Mouse (Mus musculus): ENCODE measurements around the gene Ctc1. TPM values are rescaled to one million over a fixed set of nuclear protein-coding genes. Genes with fewer than 3 reads are reported as not detected.
"Not testable (repeated sequence)": the region's sequence is repeated elsewhere in the genome, so short reads cannot be mapped to it uniquely, and the experiment has no call there.

Gene Ctc1
- polyA plus RNA-seq (2014; fragmentation: Nextera tagmentation; extraction: Ambion mirVana) = 51.8 and 59.3 TPM in 2 replicates

- H3K36me3 ChIP-seq (ENCODE audit: control insufficient read depth, insufficient read depth, low read length) = no peaks in the 10 kb centered on the region
- H3K4me1 ChIP-seq (ENCODE audit: control insufficient read depth, insufficient read depth, low read length) = peaks cover 10% of the 10 kb centered on the region
- peak within 1 kb of the TSS; percentile 60 for H3K4me3 ChIP-seq (ENCODE audit: low read depth, low read length)
- peak within 1 kb of the TSS; percentile 85 for H3K27ac ChIP-seq (ENCODE audit: low read depth, low read length)
- H3K9ac ChIP-seq (replicated peaks; ENCODE audit: low read depth, low read length) = peak within 1 kb of the TSS; percentile 83
- WGBS = 6% methylated on average over 38 of the region's 38 CpGs
- no peaks in the 10 kb centered on the region for H3K27me3 ChIP-seq (ENCODE audit: control insufficient read depth, insufficient read depth, low read length)
- no peaks in the 10 kb centered on the region for H3K9me3 ChIP-seq (ENCODE audit: control insufficient read depth, low read length)
- ATAC-seq (ENCODE audit: low read depth) = peak; percentile 96
- peak within 1 kb of the TSS; percentile 67 for H3K4me2 ChIP-seq (ENCODE audit: low read depth, low read length)
Observed at GRCm38 (mm10) chr11:69015644-69016441, at the start of gene Ctc1. Ctc1 (plus strand) TSS chr11:69015911.

- 69% methylated on average over 1 of the region's 1 CpGs for WGBS
Observed at GRCm38 (mm10) chr11:68966554-68966953, 49.2 kb upstream of the Ctc1 start.

GRCm38 (mm10) chr11:68967337-68968282 lies 48.1 kb upstream of the Ctc1 start, which contains the start of gene Slc25a35:
Slc25a35 (plus strand) TSS chr11:68968131.
- Histone ChIP-seq H3K36me3 (ENCODE audit: control insufficient read depth, insufficient read depth, low read length) (no peaks in the 10 kb centered on the region), H3K4me3 (ENCODE audit: low read depth, low read length) (peak within 1 kb of the TSS; percentile 59), H3K9me3 (ENCODE audit: control insufficient read depth, low read length) (no peaks in the 10 kb centered on the region), H3K9ac (replicated peaks; ENCODE audit: low read depth, low read length) (peak within 1 kb of the TSS; percentile 67), H3K4me2 (ENCODE audit: low read depth, low read length) (peak within 1 kb of the TSS; percentile 88), H3K27me3 (ENCODE audit: control insufficient read depth, insufficient read depth, low read length) (no peaks in the 10 kb centered on the region), H3K4me1 (ENCODE audit: control insufficient read depth, insufficient read depth, low read length) (peaks cover 6% of the 10 kb centered on the region; the same call in 1 of the 2 replicates), H3K27ac (ENCODE audit: low read depth, low read length) (no peak within 1 kb of the TSS)
- WGBS = under 1% methylated on average over 50 of the region's 50 CpGs
- ATAC-seq (ENCODE audit: low read depth) = peak; percentile 98

More at GRCm38 (mm10) chr11:68966554-68966953, 49.2 kb upstream of the Ctc1 start:
- Histone ChIP-seq H3K9me3 (ENCODE audit: control insufficient read depth, low read length) (no peaks in the 10 kb centered on the region), H3K9ac (replicated peaks; ENCODE audit: low read depth, low read length) (no peak overlapping the region), H3K4me1 (ENCODE audit: control insufficient read depth, insufficient read depth, low read length) (peaks cover 6% of the 10 kb centered on the region; the same call in 1 of the 2 replicates), H3K36me3 (ENCODE audit: control insufficient read depth, insufficient read depth, low read length) (no peaks in the 10 kb centered on the region), H3K27me3 (ENCODE audit: control insufficient read depth, insufficient read depth, low read length) (no peaks in the 10 kb centered on the region), H3K4me3 (ENCODE audit: low read depth, low read length) (peak overlapping the region; percentile 59; the same call in 1 of the 2 replicates), H3K27ac (ENCODE audit: low read depth, low read length) (no peak overlapping the region), H3K4me2 (ENCODE audit: low read depth, low read length) (no peak overlapping the region)
- no peak for ATAC-seq (ENCODE audit: low read depth)

GRCm38 (mm10) chr11:68968752-68969151 lies 47.0 kb upstream of the Ctc1 start:
- no peak for ATAC-seq (ENCODE audit: low read depth)
- no peak overlapping the region for H3K27ac ChIP-seq (ENCODE audit: low read depth, low read length)
- no peaks in the 10 kb centered on the region for H3K27me3 ChIP-seq (ENCODE audit: control insufficient read depth, insufficient read depth, low read length)
- H3K4me2 ChIP-seq (ENCODE audit: low read depth, low read length) = peak overlapping the region; percentile 88; the same call in 1 of the 2 replicates
- no peaks in the 10 kb centered on the region for H3K9me3 ChIP-seq (ENCODE audit: control insufficient read depth, low read length)
- H3K4me3 ChIP-seq (ENCODE audit: low read depth, low read length) = no peak overlapping the region
- H3K4me1 ChIP-seq (ENCODE audit: control insufficient read depth, insufficient read depth, low read length) = peaks cover 6% of the 10 kb centered on the region; the same call in 1 of the 2 replicates
- H3K36me3 ChIP-seq (ENCODE audit: control insufficient read depth, insufficient read depth, low read length) = no peaks in the 10 kb centered on the region
- no peak overlapping the region for H3K9ac ChIP-seq (replicated peaks; ENCODE audit: low read depth, low read length)
- 86% methylated on average over 11 of the region's 11 CpGs for WGBS

DNA sequence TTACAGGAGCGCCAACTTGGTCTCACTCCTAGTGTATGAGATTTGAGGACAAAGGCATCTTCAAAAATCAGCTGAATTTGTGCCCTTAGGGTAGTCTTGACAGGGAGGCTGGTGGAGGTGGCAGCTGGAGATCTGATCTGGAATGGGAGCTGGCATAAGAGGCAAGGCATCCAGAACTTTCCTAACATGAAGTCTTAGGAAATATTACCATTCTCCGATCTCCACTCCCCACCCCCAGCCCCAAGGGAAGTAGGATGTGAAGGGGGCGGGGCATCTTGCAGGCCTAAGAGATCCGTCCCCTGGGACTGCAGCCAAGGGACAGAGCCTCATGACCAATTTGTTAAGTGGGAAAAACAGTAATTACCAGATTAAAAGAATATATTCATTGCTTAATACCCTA lies 45.5 kb upstream of the Ctc1 start:
- H3K27ac ChIP-seq (ENCODE audit: low read depth, low read length) = no peak overlapping the region
- ATAC-seq (ENCODE audit: low read depth) = no peak
- H3K4me2 ChIP-seq (ENCODE audit: low read depth, low read length) = no peak overlapping the region
- peaks cover 10% of the 10 kb centered on the region; the same call in 1 of the 2 replicates for H3K4me1 ChIP-seq (ENCODE audit: control insufficient read depth, insufficient read depth, low read length)
- no peaks in the 10 kb centered on the region for H3K9me3 ChIP-seq (ENCODE audit: control insufficient read depth, low read length)
- no peaks in the 10 kb centered on the region for H3K36me3 ChIP-seq (ENCODE audit: control insufficient read depth, insufficient read depth, low read length)
- H3K4me3 ChIP-seq (ENCODE audit: low read depth, low read length) = no peak overlapping the region
- no peaks in the 10 kb centered on the region for H3K27me3 ChIP-seq (ENCODE audit: control insufficient read depth, insufficient read depth, low read length)
- no peak overlapping the region for H3K9ac ChIP-seq (replicated peaks; ENCODE audit: low read depth, low read length)
- WGBS = 75% methylated on average over 4 of the region's 4 CpGs

DNA sequence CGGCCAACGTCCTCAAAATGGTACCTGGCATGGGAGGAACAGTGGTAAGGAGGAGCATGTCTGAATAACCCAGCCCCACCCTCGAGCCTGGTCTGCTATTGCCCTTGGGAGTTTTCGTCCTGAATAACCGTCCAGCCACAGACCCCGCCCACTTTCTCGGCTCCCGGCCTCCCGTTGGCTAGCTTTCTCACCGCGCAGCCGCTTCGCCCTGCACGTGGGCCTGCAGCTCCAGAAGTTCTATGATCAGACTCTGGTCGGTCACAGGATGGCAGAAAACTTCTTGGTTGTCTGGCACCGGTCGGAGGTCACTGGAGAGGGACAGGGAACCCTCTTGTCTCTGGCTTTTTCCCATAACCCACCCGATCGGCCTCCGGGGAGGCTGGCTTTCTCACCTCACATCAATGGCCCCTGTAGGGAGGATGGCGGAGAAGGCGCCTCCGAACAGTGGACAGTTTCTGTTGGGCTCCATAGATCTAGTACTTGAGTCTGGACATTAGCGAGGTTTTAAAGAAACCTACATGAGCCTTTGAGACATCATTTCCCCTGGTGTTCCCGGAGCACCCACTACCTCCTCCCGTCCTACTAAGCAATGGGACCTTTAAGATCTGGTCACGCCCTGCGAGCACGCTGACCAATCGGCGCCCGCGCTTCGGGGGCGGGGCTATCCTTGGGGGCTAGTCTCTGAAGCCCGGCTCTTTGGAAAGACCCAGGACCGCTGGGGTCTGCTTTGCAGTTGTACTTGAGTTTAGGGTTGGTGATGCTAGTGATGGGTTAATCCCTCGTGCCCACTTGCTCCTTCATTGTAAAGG lies 42.3 kb upstream of the Ctc1 start:
- H3K4me2 ChIP-seq (ENCODE audit: low read depth, low read length) = peak overlapping the region; percentile 53
- H3K27me3 ChIP-seq (ENCODE audit: control insufficient read depth, insufficient read depth, low read length); H3K9me3 ChIP-seq (ENCODE audit: control insufficient read depth, low read length); H3K4me1 ChIP-seq (ENCODE audit: control insufficient read depth, insufficient read depth, low read length); H3K27ac ChIP-seq (ENCODE audit: low read depth, low read length); H3K36me3 ChIP-seq (ENCODE audit: control insufficient read depth, insufficient read depth, low read length): not testable (repeated sequence)
- H3K4me3 ChIP-seq (ENCODE audit: low read depth, low read length) = peak overlapping the region; percentile 36
- WGBS = under 1% methylated on average over 37 of the region's 38 CpGs
- 0 out of 2 replicates have a peak overlapping the region, but pooled peaks have one; percentile 25 for H3K9ac ChIP-seq (replicated peaks; ENCODE audit: low read depth, low read length)
- peak; percentile 87 for ATAC-seq (ENCODE audit: low read depth)

DNA sequence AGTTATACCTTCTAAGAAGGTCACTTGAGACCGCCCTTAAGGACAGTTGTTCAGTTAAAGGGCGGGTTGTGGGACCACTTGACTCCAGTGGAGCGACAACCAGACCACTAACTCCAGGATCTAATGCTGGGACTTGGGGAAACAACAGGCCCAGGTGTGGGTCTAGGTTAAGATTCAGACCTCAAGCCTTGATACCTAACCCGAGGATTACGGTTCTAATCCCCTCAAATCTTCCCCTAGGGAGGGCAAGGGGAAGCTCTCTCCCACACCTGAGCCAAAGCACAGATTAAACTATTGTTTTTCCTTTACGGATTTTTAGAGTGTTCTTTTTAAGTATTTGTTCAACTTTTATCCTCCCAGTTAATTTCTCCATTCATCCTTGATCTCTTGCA lies 41.7 kb upstream of the Ctc1 start:
- H3K9me3 ChIP-seq (ENCODE audit: control insufficient read depth, low read length) = no peaks in the 10 kb centered on the region
- peak overlapping the region; percentile 36 for H3K4me3 ChIP-seq (ENCODE audit: low read depth, low read length)
- no peak for ATAC-seq (ENCODE audit: low read depth)
- H3K4me2 ChIP-seq (ENCODE audit: low read depth, low read length) = peak overlapping the region; percentile 53
- no peak overlapping the region for H3K27ac ChIP-seq (ENCODE audit: low read depth, low read length)
- H3K9ac ChIP-seq (replicated peaks; ENCODE audit: low read depth, low read length) = no peak overlapping the region
- WGBS = 34% methylated on average over 6 of the region's 6 CpGs
- no peaks in the 10 kb centered on the region for H3K27me3 ChIP-seq (ENCODE audit: control insufficient read depth, insufficient read depth, low read length)
- H3K36me3 ChIP-seq (ENCODE audit: control insufficient read depth, insufficient read depth, low read length) = no peaks in the 10 kb centered on the region
- peaks cover 4% of the 10 kb centered on the region; the same call in 1 of the 2 replicates for H3K4me1 ChIP-seq (ENCODE audit: control insufficient read depth, insufficient read depth, low read length)

- peak within 1 kb of the TSS; percentile 36; the same call in 1 of the 2 replicates for H3K4me3 ChIP-seq (ENCODE audit: low read depth, low read length)
- no peak for ATAC-seq (ENCODE audit: low read depth)
- H3K36me3 ChIP-seq (ENCODE audit: control insufficient read depth, insufficient read depth, low read length) = no peaks in the 10 kb centered on the region
- H3K4me2 ChIP-seq (ENCODE audit: low read depth, low read length) = peak within 1 kb of the TSS; percentile 53
- H3K4me1 ChIP-seq (ENCODE audit: control insufficient read depth, insufficient read depth, low read length) = peaks cover 4% of the 10 kb centered on the region; the same call in 1 of the 2 replicates
- H3K27me3 ChIP-seq (ENCODE audit: control insufficient read depth, insufficient read depth, low read length) = no peaks in the 10 kb centered on the region
- H3K9ac ChIP-seq (replicated peaks; ENCODE audit: low read depth, low read length) = no peak within 1 kb of the TSS
- H3K27ac ChIP-seq (ENCODE audit: low read depth, low read length) = no peak within 1 kb of the TSS
- 83% methylated on average over 7 of the region's 7 CpGs for WGBS
- no peaks in the 10 kb centered on the region for H3K9me3 ChIP-seq (ENCODE audit: control insufficient read depth, low read length)
Observed at GRCm38 (mm10) chr11:68975085-68975484, 40.6 kb upstream of the Ctc1 start, which contains the start of gene Rangrf. Rangrf (minus strand) TSS chr11:68975185.
